Mouse (Mus musculus): ENCODE measurements around the gene Nckap5l. TPM values are rescaled to one million over a fixed set of nuclear protein-coding genes. Genes with fewer than 3 reads are reported as not detected.

The Nckap5l gene
- polyA plus RNA-seq, 1 experiment from 2014 or later = 9.2 TPM

GRCm38 (mm10) chr15:99417692-99418271, 39.8 kb downstream of the Nckap5l start:
- Histone ChIP-seq H3K9ac (ENCODE audit: low read length) (peak overlapping the region; percentile 42), H3K36me3 (ENCODE audit: control insufficient read depth, insufficient read depth, low read length) (peaks cover 16% of the 10 kb centered on the region), H3K4me3 (ENCODE audit: control insufficient read depth in 1 of 2, insufficient read depth in 1 of 2, low read depth in 1 of 2, low read length in 2 of 2) (no peak overlapping the region), H3K9me3 (ENCODE audit: control insufficient read depth, low read length) (no peaks in the 10 kb centered on the region), H3K4me2 (ENCODE audit: low read length) (peak overlapping the region; percentile 27), H3K27me3 (ENCODE audit: control insufficient read depth, insufficient read depth, low read length) (no peaks in the 10 kb centered on the region), H3K4me1 (ENCODE audit: control insufficient read depth in 2 of 2, insufficient read depth in 2 of 2, low read length in 2 of 2) (peaks cover 9 to 17% of the 10 kb centered on the region in 2 experiments), H3K27ac (replicated peaks in 1 of 2; ENCODE audit: control insufficient read depth in 1 of 2, insufficient read depth in 1 of 2, low read depth in 2 of 2, low read length in 2 of 2) (peak overlapping the region; percentile 50 to 66)
- no peak for ATAC-seq (ENCODE audit: insufficient number of reproducible peaks, insufficient read depth, low FRiP score, low read depth)
- 13% methylated on average over 17 of the region's 17 CpGs for WGBS

GRCm38 (mm10) chr15:99416957-99417356, 40.6 kb downstream of the Nckap5l start:
- no peak overlapping the region for H3K27ac ChIP-seq (replicated peaks in 1 of 2; ENCODE audit: control insufficient read depth in 1 of 2, insufficient read depth in 1 of 2, low read depth in 2 of 2, low read length in 2 of 2)
- H3K9me3 ChIP-seq (ENCODE audit: control insufficient read depth, low read length) = no peaks in the 10 kb centered on the region
- peaks cover 7% of the 10 kb centered on the region for H3K36me3 ChIP-seq (ENCODE audit: control insufficient read depth, insufficient read depth, low read length)
- ATAC-seq (ENCODE audit: insufficient number of reproducible peaks, insufficient read depth, low FRiP score, low read depth) = no peak
- peak overlapping the region; percentile 31 for H3K4me2 ChIP-seq (ENCODE audit: low read length)
- H3K4me1 ChIP-seq (ENCODE audit: control insufficient read depth in 2 of 2, insufficient read depth in 2 of 2, low read length in 2 of 2) = peaks cover 9 to 17% of the 10 kb centered on the region in 2 experiments
- H3K4me3 ChIP-seq (ENCODE audit: control insufficient read depth in 1 of 2, insufficient read depth in 1 of 2, low read depth in 1 of 2, low read length in 2 of 2) = no peak overlapping the region
- no peaks in the 10 kb centered on the region for H3K27me3 ChIP-seq (ENCODE audit: control insufficient read depth, insufficient read depth, low read length)
- H3K9ac ChIP-seq (ENCODE audit: low read length) = no peak overlapping the region; the same call in 1 of the 2 replicates
- 20% methylated on average over 4 of the region's 4 CpGs for WGBS

GRCm38 (mm10) chr15:99416348-99416882, 41.1 kb downstream of the Nckap5l start:
- H3K27ac ChIP-seq (replicated peaks in 1 of 2; ENCODE audit: control insufficient read depth in 1 of 2, insufficient read depth in 1 of 2, low read depth in 2 of 2, low read length in 2 of 2) = no peak overlapping the region
- WGBS = 13% methylated on average over 13 of the region's 13 CpGs
- H3K4me2 ChIP-seq (ENCODE audit: low read length) = peak overlapping the region; percentile 31
- no peaks in the 10 kb centered on the region for H3K9me3 ChIP-seq (ENCODE audit: control insufficient read depth, low read length)
- no peak overlapping the region for H3K4me3 ChIP-seq (ENCODE audit: control insufficient read depth in 1 of 2, insufficient read depth in 1 of 2, low read depth in 1 of 2, low read length in 2 of 2)
- peaks cover 2% of the 10 kb centered on the region; the same call in 1 of the 2 replicates for H3K36me3 ChIP-seq (ENCODE audit: control insufficient read depth, insufficient read depth, low read length)
- no peaks in the 10 kb centered on the region for H3K27me3 ChIP-seq (ENCODE audit: control insufficient read depth, insufficient read depth, low read length)
- H3K4me1 ChIP-seq (ENCODE audit: control insufficient read depth in 2 of 2, insufficient read depth in 2 of 2, low read length in 2 of 2) = peaks cover 9 to 17% of the 10 kb centered on the region in 2 experiments
- H3K9ac ChIP-seq (ENCODE audit: low read length) = no peak overlapping the region
- ATAC-seq (ENCODE audit: insufficient number of reproducible peaks, insufficient read depth, low FRiP score, low read depth) = no peak

- H3K4me3 ChIP-seq (ENCODE audit: control insufficient read depth in 1 of 2, insufficient read depth in 1 of 2, low read depth in 1 of 2, low read length in 2 of 2) = no peak overlapping the region
- no peak overlapping the region for H3K9ac ChIP-seq (ENCODE audit: low read length)
- WGBS = 16% methylated on average over 2 of the region's 2 CpGs
- H3K4me1 ChIP-seq (ENCODE audit: control insufficient read depth in 2 of 2, insufficient read depth in 2 of 2, low read length in 2 of 2) = peaks cover 4 to 14% of the 10 kb centered on the region in 2 experiments
- ATAC-seq (ENCODE audit: insufficient number of reproducible peaks, insufficient read depth, low FRiP score, low read depth) = no peak
- no peaks in the 10 kb centered on the region for H3K36me3 ChIP-seq (ENCODE audit: control insufficient read depth, insufficient read depth, low read length)
- H3K9me3 ChIP-seq (ENCODE audit: control insufficient read depth, low read length) = no peaks in the 10 kb centered on the region
- H3K4me2 ChIP-seq (ENCODE audit: low read length) = no peak overlapping the region
- H3K27ac ChIP-seq (replicated peaks in 1 of 2; ENCODE audit: control insufficient read depth in 1 of 2, insufficient read depth in 1 of 2, low read depth in 2 of 2, low read length in 2 of 2) = no peak overlapping the region
- H3K27me3 ChIP-seq (ENCODE audit: control insufficient read depth, insufficient read depth, low read length) = no peaks in the 10 kb centered on the region
These were observed 41.8 kb downstream of the Nckap5l start for GRCm38 (mm10) chr15:99415793-99416192.

GRCm38 (mm10) chr15:99411747-99412146, 45.8 kb downstream of the Nckap5l start:
- no peak overlapping the region; a peak in 1 of 4 replicates for H3K27ac ChIP-seq (replicated peaks in 1 of 2; ENCODE audit: control insufficient read depth in 1 of 2, insufficient read depth in 1 of 2, low read depth in 2 of 2, low read length in 2 of 2)
- ATAC-seq (ENCODE audit: insufficient number of reproducible peaks, insufficient read depth, low FRiP score, low read depth) = no peak
- H3K4me2 ChIP-seq (ENCODE audit: low read length) = peak overlapping the region; percentile 11; the same call in 1 of the 2 replicates

GRCm38 (mm10) chr15:99408845-99409244, 48.7 kb downstream of the Nckap5l start:
- no peak overlapping the region for H3K4me3 ChIP-seq (ENCODE audit: control insufficient read depth in 1 of 2, insufficient read depth in 1 of 2, low read depth in 1 of 2, low read length in 2 of 2)
- 91% methylated on average over 9 of the region's 9 CpGs for WGBS
- no peak overlapping the region for H3K27ac ChIP-seq (replicated peaks in 1 of 2; ENCODE audit: control insufficient read depth in 1 of 2, insufficient read depth in 1 of 2, low read depth in 2 of 2, low read length in 2 of 2)
- no peaks in the 10 kb centered on the region for H3K4me1 ChIP-seq (ENCODE audit: control insufficient read depth in 2 of 2, insufficient read depth in 2 of 2, low read length in 2 of 2)
- H3K9ac ChIP-seq (ENCODE audit: low read length) = no peak overlapping the region
- peaks cover 66% of the 10 kb centered on the region for H3K36me3 ChIP-seq (ENCODE audit: control insufficient read depth, insufficient read depth, low read length)
- no peak for ATAC-seq (ENCODE audit: insufficient number of reproducible peaks, insufficient read depth, low FRiP score, low read depth)
- no peaks in the 10 kb centered on the region for H3K27me3 ChIP-seq (ENCODE audit: control insufficient read depth, insufficient read depth, low read length)
- no peaks in the 10 kb centered on the region for H3K9me3 ChIP-seq (ENCODE audit: control insufficient read depth, low read length)
- no peak overlapping the region for H3K4me2 ChIP-seq (ENCODE audit: low read length)

More at GRCm38 (mm10) chr15:99411747-99412146, 45.8 kb downstream of the Nckap5l start:
- 0 out of 4 replicates have a peak, but pooled peaks cover 0 to 5% of the 10 kb centered on the region in 2 experiments for H3K4me1 ChIP-seq (ENCODE audit: control insufficient read depth in 2 of 2, insufficient read depth in 2 of 2, low read length in 2 of 2)
- peaks cover 37% of the 10 kb centered on the region for H3K36me3 ChIP-seq (ENCODE audit: control insufficient read depth, insufficient read depth, low read length)
- H3K4me3 ChIP-seq (ENCODE audit: control insufficient read depth in 1 of 2, insufficient read depth in 1 of 2, low read depth in 1 of 2, low read length in 2 of 2) = no peak overlapping the region
- H3K27me3 ChIP-seq (ENCODE audit: control insufficient read depth, insufficient read depth, low read length) = no peaks in the 10 kb centered on the region
- H3K9ac ChIP-seq (ENCODE audit: low read length) = no peak overlapping the region
- H3K9me3 ChIP-seq (ENCODE audit: control insufficient read depth, low read length) = no peaks in the 10 kb centered on the region
- WGBS = 43% methylated on average over 14 of the region's 14 CpGs

- H3K9me3 ChIP-seq (ENCODE audit: control insufficient read depth, low read length) = no peaks in the 10 kb centered on the region
- H3K27me3 ChIP-seq (ENCODE audit: control insufficient read depth, insufficient read depth, low read length) = no peaks in the 10 kb centered on the region
- no peak overlapping the region for H3K4me2 ChIP-seq (ENCODE audit: low read length)
- ATAC-seq (ENCODE audit: insufficient number of reproducible peaks, insufficient read depth, low FRiP score, low read depth) = no peak
- H3K36me3 ChIP-seq (ENCODE audit: control insufficient read depth, insufficient read depth, low read length) = peaks cover 84% of the 10 kb centered on the region
- H3K27ac ChIP-seq (replicated peaks in 1 of 2; ENCODE audit: control insufficient read depth in 1 of 2, insufficient read depth in 1 of 2, low read depth in 2 of 2, low read length in 2 of 2) = no peak overlapping the region
- H3K4me3 ChIP-seq (ENCODE audit: control insufficient read depth in 1 of 2, insufficient read depth in 1 of 2, low read depth in 1 of 2, low read length in 2 of 2) = no peak overlapping the region
- no peaks in the 10 kb centered on the region for H3K4me1 ChIP-seq (ENCODE audit: control insufficient read depth in 2 of 2, insufficient read depth in 2 of 2, low read length in 2 of 2)
- H3K9ac ChIP-seq (ENCODE audit: low read length) = no peak overlapping the region
- WGBS = 81% methylated on average over 15 of the region's 15 CpGs
These were observed 50.5 kb downstream of the Nckap5l start for GRCm38 (mm10) chr15:99406986-99407570.
